Mouse (Mus musculus) forebrain, embryonic 14.5 days (tissue): ENCODE data around the gene Sdhb. TPM values are rescaled to one million over a fixed set of nuclear protein-coding genes. Genes with fewer than 3 reads are reported as not detected.

Source experiments
- ATAC-seq: fragments of 200-750 bp; cut with Nextera tagmentation; 2 replicates; pipeline ENCODE4 v1.8.0; 2017; ENCODE audit warnings: mild to moderate bottlenecking, moderate library complexity
- DNase-seq: peaks from one replicate; pipeline ENCODE4 v3.0.0-alpha.2; 2015; ENCODE audit warnings: low spot score
- H3K27ac ChIP-seq: fragments of 300-500 bp; sonication (generic); 2 replicates; pipeline ENCODE4 v1.5.1; 2014; ENCODE audit warnings: low read depth, mild to moderate bottlenecking, control low read depth, low read length, moderate library complexity
- H3K27me3 ChIP-seq: fragments of 300-500 bp; sonication (generic); replicated peaks from 2 replicates; pipeline ENCODE4 v1.6.1; 2014; ENCODE audit warnings: low read length, control low read depth, mixed read lengths; ENCODE audit not compliant: control insufficient read depth, insufficient read depth
- H3K36me3 ChIP-seq: fragments of 300-500 bp; sonication (generic); 2 replicates; pipeline ENCODE4 v1.6.1; 2014; ENCODE audit warnings: low read length, control low read depth; ENCODE audit not compliant: control insufficient read depth, insufficient read depth
- H3K4me1 ChIP-seq: fragments of 300-500 bp; sonication (generic); 2 replicates; pipeline ENCODE4 v1.6.1; 2014; ENCODE audit warnings: antibody characterized with exemption, low read length, control low read depth; ENCODE audit not compliant: control insufficient read depth, insufficient read depth
- H3K4me2 ChIP-seq: fragments of 300-500 bp; sonication (generic); 2 replicates; pipeline ENCODE4 v1.6.1; 2014; ENCODE audit warnings: mild to moderate bottlenecking, control low read depth, low read length
- H3K4me3 ChIP-seq: fragments of 300-500 bp; sonication (generic); 2 replicates; pipeline ENCODE4 v1.5.1; 2014; ENCODE audit warnings: low read depth, low read length, control low read depth
- H3K9ac ChIP-seq: fragments of 300-500 bp; sonication (generic); 2 replicates; pipeline ENCODE4 v1.6.1; 2014; ENCODE audit warnings: mild to moderate bottlenecking, low read length, control low read depth, moderate library complexity
- H3K9me3 ChIP-seq: fragments of 300-500 bp; sonication (generic); replicated peaks from 2 replicates; pipeline ENCODE4 v1.6.1; 2016; ENCODE audit warnings: low read length, control low read depth, mixed read lengths; ENCODE audit not compliant: control insufficient read depth
- WGBS: fragments of 180-500 bp; shearing (Covaris S2); extraction: QIAGEN DNeasy Blood & Tissue Kit; methylation state at CpG from one replicate; pipeline ENCODE4 v1.1.7; 2014; 5-methylcytosine and 5-hydroxymethylcytosine counted together
- polyA plus RNA-seq: library from polyadenylated mRNA; unstranded; fragments of >200 nt; fragmentation: Nextera tagmentation; extraction: Ambion mirVana; gene quantifications from 2 replicates; pipeline ENCODE4 v1.2.1, GENCODE M21; 2014

Sdhb gene
- polyA plus RNA-seq, 1 experiment from 2014 or later = 541 TPM

DNA sequence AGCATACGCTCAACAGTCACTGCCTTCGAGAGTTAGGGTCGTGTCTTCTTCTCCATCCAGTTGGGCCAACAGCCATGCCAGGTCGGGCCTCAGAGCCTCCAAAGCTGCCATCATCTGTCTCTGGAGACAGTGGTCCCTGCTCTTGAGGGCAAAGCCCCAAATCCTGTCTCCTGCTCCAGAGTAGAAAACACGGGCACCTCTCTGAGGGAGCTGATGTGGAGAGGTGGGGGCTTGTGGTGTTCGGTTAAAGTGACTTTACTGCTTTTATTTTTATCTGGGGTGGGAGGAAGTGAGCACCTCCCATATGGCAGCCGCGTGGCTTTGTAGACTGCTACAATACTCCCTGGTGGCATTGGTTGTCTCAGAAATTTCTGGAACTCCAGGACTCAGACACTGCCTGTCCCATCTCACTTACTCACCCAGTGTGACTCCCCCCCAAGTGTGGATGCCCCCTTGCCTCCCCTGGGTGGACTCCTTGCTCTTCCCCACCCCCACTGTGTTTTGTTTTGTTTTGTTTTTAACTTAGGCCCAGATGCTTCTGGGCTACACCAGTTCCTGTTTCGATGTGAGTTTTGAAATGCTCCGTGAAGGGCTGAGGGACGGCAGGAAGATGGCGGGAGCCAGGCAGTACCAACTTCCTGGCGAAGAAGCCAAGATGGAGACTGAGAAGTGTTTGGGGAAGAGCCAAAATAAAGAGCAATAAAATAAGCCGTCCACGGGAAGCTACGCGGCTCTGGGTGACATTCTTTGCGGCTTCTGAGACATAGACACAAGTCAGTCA lies 9.0 kb upstream of the Sdhb start:
- WGBS = 91% methylated on average over 18 of the region's 18 CpGs
- no peak overlapping the region for H3K9ac ChIP-seq
- H3K27ac ChIP-seq = no peak overlapping the region
- DNase-seq (no peak), ATAC-seq (no peak)
- H3K4me1 ChIP-seq = no peaks in the 10 kb centered on the region; the same call in 1 of the 2 replicates
- no peak overlapping the region for H3K4me2 ChIP-seq
- no peaks in the 10 kb centered on the region for H3K9me3 ChIP-seq
- H3K4me3 ChIP-seq = no peak overlapping the region
- no peaks in the 10 kb centered on the region for H3K36me3 ChIP-seq
- no peaks in the 10 kb centered on the region for H3K27me3 ChIP-seq

GRCm38 (mm10) chr4:140957131-140957702 lies 3.8 kb upstream of the Sdhb start:
- Histone ChIP-seq H3K4me1 (peaks cover 10% of the 10 kb centered on the region), H3K4me2 (peak overlapping the region; percentile 78), H3K9ac (peak overlapping the region; percentile 59), H3K27ac (peak overlapping the region; percentile 62), H3K27me3 (no peaks in the 10 kb centered on the region), H3K36me3 (no peaks in the 10 kb centered on the region), H3K9me3 (no peaks in the 10 kb centered on the region), H3K4me3 (peak overlapping the region; percentile 42)
- no peak for ATAC-seq
- DNase-seq = peak; percentile 27
- WGBS = 5% methylated on average over 17 of the region's 17 CpGs

- no peaks in the 10 kb centered on the region for H3K27me3 ChIP-seq
- peak overlapping the region; percentile 62 for H3K27ac ChIP-seq
- H3K9ac ChIP-seq = peak overlapping the region; percentile 59
- H3K4me2 ChIP-seq = peak overlapping the region; percentile 78
- no peaks in the 10 kb centered on the region for H3K36me3 ChIP-seq
- WGBS = under 1% methylated on average over 13 of the region's 13 CpGs
- ATAC-seq (peak; percentile 30), DNase-seq (peak; percentile 88)
- H3K4me1 ChIP-seq = peaks cover 15% of the 10 kb centered on the region
- no peaks in the 10 kb centered on the region for H3K9me3 ChIP-seq
- H3K4me3 ChIP-seq = peak overlapping the region; percentile 42
Observed at GRCm38 (mm10) chr4:140957725-140958124, 3.3 kb upstream of the Sdhb start.

DNA sequence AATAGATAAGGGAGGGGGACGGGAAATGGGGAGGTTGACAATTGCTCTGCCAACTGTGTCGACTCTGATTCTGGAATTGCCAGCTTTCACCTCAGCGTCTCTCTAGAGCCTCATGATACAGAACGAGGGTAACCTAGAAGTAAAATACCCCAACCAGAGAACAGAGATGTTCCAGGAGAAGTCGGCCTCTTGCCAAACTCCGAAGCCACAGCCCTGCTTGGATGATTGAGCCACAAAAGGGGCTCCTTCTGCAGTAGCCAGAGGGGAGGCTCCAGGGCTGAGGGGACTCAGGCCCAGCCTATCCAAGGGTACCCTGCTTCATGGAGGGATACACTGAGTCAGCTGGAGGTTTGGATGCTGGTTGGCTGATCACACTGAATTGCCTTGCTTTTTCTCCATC lies 2.7 kb upstream of the Sdhb start:
- Histone ChIP-seq H3K9me3 (no peaks in the 10 kb centered on the region), H3K36me3 (no peaks in the 10 kb centered on the region), H3K4me2 (no peak overlapping the region), H3K27me3 (no peaks in the 10 kb centered on the region), H3K9ac (no peak overlapping the region), H3K4me1 (peaks cover 15% of the 10 kb centered on the region), H3K4me3 (no peak overlapping the region), H3K27ac (no peak overlapping the region)
- 60% methylated on average over 6 of the region's 6 CpGs for WGBS
- ATAC-seq = no peak
- DNase-seq = no peak

DNA sequence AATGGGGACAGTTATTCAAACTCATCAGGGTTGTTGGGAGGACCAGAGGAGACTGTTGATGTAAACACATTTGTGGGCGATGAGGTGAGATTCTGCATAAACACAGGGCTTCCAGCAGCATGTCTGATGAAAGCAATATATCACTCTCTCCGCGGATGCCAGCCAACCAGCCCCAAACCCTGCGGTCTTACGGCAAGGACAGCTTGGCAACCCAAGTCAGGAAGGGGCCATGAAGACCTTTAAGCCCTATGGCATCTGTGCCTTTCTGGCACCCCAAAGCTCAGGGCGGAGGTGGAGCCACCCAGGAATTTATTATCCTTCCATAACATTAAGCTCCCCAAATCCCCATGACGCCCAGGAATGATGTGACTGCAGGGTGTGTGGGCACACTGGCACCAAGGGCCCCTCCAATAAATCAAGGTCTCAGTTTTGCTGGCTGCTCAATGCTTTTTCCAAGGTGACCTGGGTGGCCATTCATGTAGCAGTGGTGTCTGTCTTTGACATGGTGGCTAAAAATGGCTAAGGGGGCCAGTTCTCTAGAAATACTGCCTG lies 1.8 kb upstream of the Sdhb start:
- Histone ChIP-seq H3K36me3 (no peaks in the 10 kb centered on the region), H3K27ac (no peak overlapping the region), H3K9me3 (no peaks in the 10 kb centered on the region), H3K9ac (no peak overlapping the region), H3K4me2 (no peak overlapping the region), H3K4me3 (no peak overlapping the region), H3K4me1 (peaks cover 15% of the 10 kb centered on the region), H3K27me3 (no peaks in the 10 kb centered on the region)
- DNase-seq = no peak
- ATAC-seq = no peak
- 91% methylated on average over 7 of the region's 7 CpGs for WGBS

DNA sequence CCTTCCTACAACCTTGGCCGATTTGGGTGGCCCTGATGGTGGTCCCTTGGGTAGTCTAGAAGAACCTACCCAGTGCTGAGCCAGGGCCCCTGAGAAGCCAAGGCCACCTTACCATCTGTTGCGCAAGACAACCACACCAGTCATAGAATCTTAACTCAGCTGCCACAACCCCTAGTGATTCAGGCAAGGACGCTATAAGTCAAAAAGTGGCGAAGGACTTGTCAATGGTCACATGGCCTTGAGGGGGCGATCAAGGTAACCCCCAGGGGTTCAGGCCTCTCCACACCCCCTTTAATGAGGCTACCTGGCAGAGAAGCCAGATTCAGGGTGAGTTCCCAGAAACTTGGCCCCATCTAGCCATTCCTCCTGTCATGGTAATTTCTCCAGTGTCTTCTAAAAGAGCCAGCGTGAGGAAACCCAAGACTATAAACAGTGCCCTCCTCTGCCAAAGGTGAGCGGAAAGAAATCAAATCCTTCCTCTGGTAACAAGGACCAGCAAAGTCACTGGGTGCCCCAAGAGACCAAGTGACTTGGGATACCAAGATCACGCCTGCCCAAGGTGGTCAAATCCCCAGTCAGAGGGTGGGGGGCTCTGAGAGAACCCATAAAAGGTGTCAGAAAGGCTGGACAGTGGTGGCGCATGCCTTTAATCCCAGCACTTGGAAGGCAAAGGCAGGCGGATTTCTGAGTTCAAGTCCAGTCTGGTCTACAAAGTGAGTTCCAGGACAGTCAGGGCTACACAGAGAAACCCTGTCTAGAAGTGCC lies 1.1 kb upstream of the Sdhb start:
- H3K4me1 ChIP-seq = peaks cover 15% of the 10 kb centered on the region
- H3K36me3 ChIP-seq = no peaks in the 10 kb centered on the region
- WGBS = 79% methylated on average over 10 of the region's 10 CpGs
- no peak overlapping the region for H3K9ac ChIP-seq
- no peaks in the 10 kb centered on the region for H3K27me3 ChIP-seq
- no peak overlapping the region for H3K4me3 ChIP-seq
- H3K9me3 ChIP-seq = no peaks in the 10 kb centered on the region
- no peak overlapping the region for H3K4me2 ChIP-seq
- no peak for ATAC-seq
- H3K27ac ChIP-seq = no peak overlapping the region
- no peak for DNase-seq

DNA sequence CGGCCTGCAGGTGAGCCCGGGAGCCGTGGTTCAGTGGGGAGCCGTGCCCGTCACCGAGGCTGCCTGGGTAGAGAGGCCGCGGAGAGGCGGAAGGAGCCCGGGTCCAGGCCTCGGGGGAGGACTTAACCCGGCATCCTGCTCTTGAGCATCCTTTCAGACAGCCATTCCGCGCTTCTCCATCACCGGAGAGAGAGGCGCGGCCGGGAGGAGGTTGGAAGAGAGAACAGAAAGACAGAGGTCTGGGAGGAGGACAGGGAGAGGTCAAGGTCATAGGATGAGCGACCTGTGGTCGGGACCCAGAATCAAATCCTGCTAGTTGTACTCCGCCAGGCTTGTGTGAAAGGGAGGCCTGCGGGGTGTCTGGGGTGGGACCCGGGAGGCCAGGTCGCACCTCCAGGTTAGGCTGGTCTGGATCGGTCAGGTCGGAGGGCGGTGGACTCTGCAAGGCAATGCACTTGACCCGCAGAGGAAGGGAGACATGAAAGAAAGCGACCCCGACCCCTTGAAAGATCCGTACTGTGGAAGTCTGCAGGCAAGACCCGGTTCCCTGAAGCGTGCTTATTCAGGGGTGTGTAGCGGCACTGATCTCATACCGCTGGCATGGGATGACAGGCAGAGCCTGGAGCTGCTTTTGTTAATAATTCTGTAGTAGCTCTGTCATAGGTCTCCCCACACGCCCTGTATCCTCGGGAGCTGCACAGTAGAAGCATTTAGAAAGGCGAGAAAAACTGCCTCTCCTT lies 634 bp downstream of the Sdhb start:
- no peaks in the 10 kb centered on the region for H3K27me3 ChIP-seq
- peak overlapping the region; percentile 59 for H3K4me3 ChIP-seq
- H3K9ac ChIP-seq = peak overlapping the region; percentile 74
- 1% methylated on average over 38 of the region's 38 CpGs for WGBS
- H3K27ac ChIP-seq = peak overlapping the region; percentile 28
- DNase-seq (peak; percentile 23), ATAC-seq (no peak)
- H3K9me3 ChIP-seq = no peaks in the 10 kb centered on the region
- peaks cover 15% of the 10 kb centered on the region for H3K4me1 ChIP-seq
- H3K36me3 ChIP-seq = peaks cover 4% of the 10 kb centered on the region
- H3K4me2 ChIP-seq = peak overlapping the region; percentile 98

GRCm38 (mm10) chr4:140962207-140962909 lies 1.4 kb downstream of the Sdhb start:
- Histone ChIP-seq H3K4me2 (peak overlapping the region; percentile 98), H3K36me3 (peaks cover 12% of the 10 kb centered on the region), H3K4me3 (peak overlapping the region; percentile 59), H3K27ac (no peak overlapping the region), H3K27me3 (no peaks in the 10 kb centered on the region), H3K9me3 (no peaks in the 10 kb centered on the region), H3K9ac (peak overlapping the region; percentile 74), H3K4me1 (peaks cover 15% of the 10 kb centered on the region)
- ATAC-seq (no peak), DNase-seq (no peak)
- 72% methylated on average over 8 of the region's 8 CpGs for WGBS
